Mouse (Mus musculus): Measurements from ENCODE around the gene Fam185a. TPM values are rescaled to one million over a fixed set of nuclear protein-coding genes. Genes with fewer than 3 reads are reported as not detected.

Gene Fam185a
- polyA plus RNA-seq (2012; rRNA removed): 6.0 and 6.6 TPM in 2 replicates

GRCm38 (mm10) chr5:21424614-21425602 is at the start of gene Fam185a, which contains the start of gene Ccdc146:
Fam185a (plus strand) TSS chr5:21424958.
Ccdc146 (minus strand) TSS chr5:21424677.

Other genes with a start within 250 kb of the Fam185a start
- 13.7 and 14.6 TPM in 2 replicates for gene Gsap, start 238.7 kb upstream of the Fam185a start, polyA plus RNA-seq (2012; rRNA removed)
- 1.7 and 1.9 TPM in 2 replicates for gene Fgl2, start 52.3 kb upstream of the Fam185a start, polyA plus RNA-seq (2012; rRNA removed)
- gene Ccdc146, start 281 bp upstream of the Fam185a start, polyA plus RNA-seq (2012; rRNA removed): 0.40 and 0.64 TPM in 2 replicates
- gene Lrrc17, start 118.6 kb downstream of the Fam185a start, polyA plus RNA-seq (2012; rRNA removed): 3.2 and 6.3 TPM in 2 replicates
- 0.47 and 0.51 TPM in 2 replicates for gene Fbxl13, start 220.7 kb downstream of the Fam185a start, polyA plus RNA-seq (2012; rRNA removed)
- gene Armc10, start 220.9 kb downstream of the Fam185a start, polyA plus RNA-seq (2012; rRNA removed): 94.5 and 95.0 TPM in 2 replicates